Mouse (Mus musculus) forebrain, embryonic 11.5 days (tissue): Measurements from ENCODE around the gene Pipox. TPM values are rescaled to one million over a fixed set of nuclear protein-coding genes. Genes with fewer than 3 reads are reported as not detected.

Experiments used
- ATAC-seq: fragments of 200-750 bp; cut with Nextera tagmentation; replicated peaks from 2 replicates; pipeline ENCODE4 v1.8.0; 2017; ENCODE audit warnings: moderate TSS enrichment; ENCODE audit not compliant: low FRiP score
- DNase-seq: peaks from one replicate; pipeline ENCODE4 v3.0.0-alpha.2; 2017; ENCODE audit warnings: low spot score
- H3K27ac ChIP-seq: fragments of 300-500 bp; sonication (generic); 2 replicates; pipeline ENCODE4 v1.5.1; 2014; ENCODE audit warnings: low read depth, low read length
- H3K27me3 ChIP-seq: fragments of 300-500 bp; sonication (generic); 2 replicates; pipeline ENCODE4 v1.6.1; 2014; ENCODE audit warnings: mild to moderate bottlenecking, low read length, mixed read lengths; ENCODE audit not compliant: control insufficient read depth, insufficient read depth
- H3K36me3 ChIP-seq: fragments of 300-500 bp; sonication (generic); 2 replicates; pipeline ENCODE4 v1.6.1; 2014; ENCODE audit warnings: mild to moderate bottlenecking, low read length, moderate library complexity, mixed read lengths; ENCODE audit not compliant: control insufficient read depth, insufficient read depth
- H3K4me1 ChIP-seq: fragments of 300-500 bp; sonication (generic); replicated peaks from 2 replicates; pipeline ENCODE4 v1.6.1; 2014; ENCODE audit warnings: low read length, mixed read lengths; ENCODE audit not compliant: control insufficient read depth, insufficient read depth
- H3K4me2 ChIP-seq: fragments of 300-500 bp; sonication (generic); 2 replicates; pipeline ENCODE4 v1.6.1; 2014; ENCODE audit warnings: low read depth, mild to moderate bottlenecking, low read length, moderate library complexity, mixed read lengths; ENCODE audit not compliant: severe bottlenecking
- H3K4me3 ChIP-seq: fragments of 300-500 bp; sonication (generic); 2 replicates; pipeline ENCODE4 v1.5.1; 2014; ENCODE audit warnings: low read depth, low read length
- H3K9ac ChIP-seq: fragments of 300-500 bp; sonication (generic); 2 replicates; pipeline ENCODE4 v1.6.1; 2014; ENCODE audit warnings: low read length
- H3K9me3 ChIP-seq: fragments of 300-500 bp; sonication (generic); 2 replicates; pipeline ENCODE4 v1.6.1; 2016; ENCODE audit warnings: low read length, mixed read lengths; ENCODE audit not compliant: control insufficient read depth
- WGBS: fragments of 180-500 bp; shearing (Covaris S2); extraction: QIAGEN DNeasy Blood & Tissue Kit; methylation state at CpG from one replicate; pipeline ENCODE4 v1.1.7; 2014; 5-methylcytosine and 5-hydroxymethylcytosine counted together
- polyA plus RNA-seq: library from polyadenylated mRNA; unstranded; fragments of >200 nt; fragmentation: Nextera tagmentation; extraction: Ambion mirVana; gene quantifications from 2 replicates; pipeline ENCODE4 v1.2.1, GENCODE M21; 2014

The Pipox gene
- polyA plus RNA-seq, 1 experiment from 2014 or later: 13.6 TPM

GRCm38 (mm10) chr11:77894967-77895366, 1.1 kb upstream of the Pipox start:
- 75% methylated on average over 2 of the region's 2 CpGs for WGBS
- Histone ChIP-seq H3K9ac (no peak overlapping the region), H3K9me3 (no peaks in the 10 kb centered on the region), H3K36me3 (no peaks in the 10 kb centered on the region), H3K4me1 (peaks cover 48% of the 10 kb centered on the region), H3K4me2 (no peak overlapping the region), H3K27me3 (no peaks in the 10 kb centered on the region), H3K4me3 (no peak overlapping the region), H3K27ac (peak overlapping the region; percentile 93; the same call in 1 of the 2 replicates)
- ATAC-seq (no peak), DNase-seq (no peak)

- Histone ChIP-seq H3K27ac (peak overlapping the region; percentile 93), H3K4me1 (peaks cover 48% of the 10 kb centered on the region), H3K27me3 (no peaks in the 10 kb centered on the region), H3K4me2 (peak overlapping the region; percentile 41), H3K9me3 (no peaks in the 10 kb centered on the region), H3K9ac (peak overlapping the region; percentile 51), H3K4me3 (peak overlapping the region; percentile 1; the same call in 1 of the 2 replicates), H3K36me3 (no peaks in the 10 kb centered on the region)
- no peak for DNase-seq
- WGBS: 18% methylated on average over 6 of the region's 6 CpGs
- 0 out of 2 replicates have a peak, but pooled peaks have one; percentile 2 for ATAC-seq
Measured at GRCm38 (mm10) chr11:77893283-77893682, 613 bp downstream of the Pipox start.

DNA sequence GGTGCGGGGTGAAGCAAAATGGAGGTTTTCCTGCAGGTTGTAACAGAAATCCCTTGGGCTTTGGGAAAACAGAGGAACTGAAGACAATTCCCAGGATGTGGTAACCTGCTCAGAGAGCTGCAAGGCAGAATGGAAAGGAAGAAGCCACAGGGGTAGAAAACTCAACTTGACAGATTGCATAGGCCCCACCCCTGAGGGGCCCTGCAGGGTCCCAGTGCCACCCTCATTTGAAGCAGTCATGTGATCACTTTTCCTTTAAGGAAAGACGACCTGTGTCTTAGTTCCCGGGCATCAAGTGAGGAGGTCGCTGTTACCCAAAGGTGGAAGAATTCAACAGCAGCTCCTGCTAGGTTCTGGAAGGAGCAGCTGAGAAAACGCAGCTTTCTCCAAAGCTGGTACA, 1.0 kb downstream of the Pipox start:
- Histone ChIP-seq H3K27ac (peak overlapping the region; percentile 93), H3K4me3 (peak overlapping the region; percentile 1; the same call in 1 of the 2 replicates), H3K4me1 (peaks cover 47% of the 10 kb centered on the region), H3K9ac (peak overlapping the region; percentile 51), H3K4me2 (peak overlapping the region; percentile 41), H3K36me3 (no peaks in the 10 kb centered on the region), H3K9me3 (no peaks in the 10 kb centered on the region), H3K27me3 (no peaks in the 10 kb centered on the region)
- WGBS: 7% methylated on average over 5 of the region's 5 CpGs
- DNase-seq (no peak), ATAC-seq (no peak)

GRCm38 (mm10) chr11:77890648-77891258, 3.1 kb downstream of the Pipox start:
- ATAC-seq: no peak
- DNase-seq: no peak
- Histone ChIP-seq H3K4me3 (no peak overlapping the region), H3K4me1 (peaks cover 37% of the 10 kb centered on the region), H3K4me2 (no peak overlapping the region), H3K9me3 (no peaks in the 10 kb centered on the region), H3K27me3 (no peaks in the 10 kb centered on the region), H3K36me3 (no peaks in the 10 kb centered on the region), H3K9ac (no peak overlapping the region), H3K27ac (no peak overlapping the region; the same call in 1 of the 2 replicates)
- 38% methylated on average over 2 of the region's 2 CpGs for WGBS

DNA sequence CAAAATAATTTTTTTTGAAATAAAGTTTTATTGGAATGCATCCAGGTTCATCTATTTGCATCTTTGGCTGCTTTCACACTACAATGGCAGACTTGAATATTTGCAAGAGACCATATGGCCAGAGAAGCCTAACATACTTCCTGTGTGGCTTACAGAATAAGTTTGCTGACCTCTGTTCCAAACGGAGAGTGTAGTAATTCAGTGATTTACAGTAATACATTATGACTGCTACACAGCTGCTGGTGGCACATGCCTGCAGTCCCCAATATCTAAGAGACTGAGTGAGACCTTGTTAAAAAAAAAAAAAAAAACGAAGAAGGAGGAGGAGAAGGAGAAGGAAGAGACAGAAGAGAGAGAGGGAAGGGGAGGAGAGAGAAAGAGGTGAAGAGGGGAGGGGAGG, 4.4 kb downstream of the Pipox start:
- DNase-seq (no peak), ATAC-seq (no peak)
- no peaks in the 10 kb centered on the region for H3K36me3 ChIP-seq
- no peak overlapping the region for H3K4me2 ChIP-seq
- H3K9me3 ChIP-seq: no peaks in the 10 kb centered on the region
- no peak overlapping the region for H3K9ac ChIP-seq
- H3K27me3 ChIP-seq: no peaks in the 10 kb centered on the region
- no peak overlapping the region for H3K27ac ChIP-seq
- H3K4me1 ChIP-seq: peaks cover 38% of the 10 kb centered on the region
- WGBS: 70% methylated on average over 1 of the region's 2 CpGs
- H3K4me3 ChIP-seq: no peak overlapping the region

GRCm38 (mm10) chr11:77888846-77889245, 5.0 kb downstream of the Pipox start:
- H3K4me3 ChIP-seq: no peak overlapping the region
- no peaks in the 10 kb centered on the region for H3K9me3 ChIP-seq
- H3K4me2 ChIP-seq: no peak overlapping the region
- peaks cover 37% of the 10 kb centered on the region for H3K4me1 ChIP-seq
- H3K27ac ChIP-seq: no peak overlapping the region
- H3K36me3 ChIP-seq: no peaks in the 10 kb centered on the region
- no peaks in the 10 kb centered on the region for H3K27me3 ChIP-seq
- 93% methylated on average over 5 of the region's 5 CpGs for WGBS
- H3K9ac ChIP-seq: no peak overlapping the region
- ATAC-seq (no peak), DNase-seq (no peak)

- peak overlapping the region; percentile 63 for H3K27ac ChIP-seq
- 42% methylated on average over 17 of the region's 17 CpGs for WGBS
- H3K27me3 ChIP-seq: no peaks in the 10 kb centered on the region
- no peak overlapping the region for H3K4me3 ChIP-seq
- 0 out of 2 replicates have a peak overlapping the region, but pooled peaks have one; percentile 8 for H3K4me2 ChIP-seq
- peaks cover 28% of the 10 kb centered on the region for H3K4me1 ChIP-seq
- no peak for DNase-seq
- no peaks in the 10 kb centered on the region for H3K36me3 ChIP-seq
- H3K9ac ChIP-seq: peak overlapping the region; percentile 37; the same call in 1 of the 2 replicates
- H3K9me3 ChIP-seq: no peaks in the 10 kb centered on the region
- ATAC-seq: peak; percentile 65; the same call in 1 of the 2 replicates
Measured at GRCm38 (mm10) chr11:77887373-77887960, 6.4 kb downstream of the Pipox start.

DNA sequence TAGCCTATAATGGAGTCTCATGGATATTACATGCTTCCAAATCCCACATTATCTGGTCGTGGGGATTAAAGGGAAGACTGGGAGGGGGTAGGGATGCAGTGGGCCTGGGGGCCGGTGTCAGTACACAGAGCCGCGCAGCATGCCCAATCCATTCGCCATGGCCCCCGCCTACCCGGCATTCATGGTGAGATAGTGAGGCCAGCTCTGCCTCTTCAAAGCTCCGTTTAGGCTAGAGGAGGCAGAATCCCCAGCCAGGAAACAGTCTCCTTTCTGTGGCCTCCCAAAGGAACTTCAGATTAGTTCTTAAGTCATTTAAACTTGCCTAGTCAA, 8.7 kb downstream of the Pipox start:
- 30% methylated on average over 8 of the region's 8 CpGs for WGBS
- Histone ChIP-seq H3K9me3 (no peaks in the 10 kb centered on the region), H3K4me3 (no peak overlapping the region), H3K27me3 (no peaks in the 10 kb centered on the region), H3K36me3 (no peaks in the 10 kb centered on the region), H3K4me1 (peaks cover 15% of the 10 kb centered on the region), H3K9ac (no peak overlapping the region), H3K27ac (peak overlapping the region; percentile 18; the same call in 1 of the 2 replicates), H3K4me2 (no peak overlapping the region)
- ATAC-seq (no peak), DNase-seq (no peak)
